Mouse (Mus musculus) left cerebral cortex, postnatal 36 days (tissue): ENCODE results near the gene Siae. TPM values are rescaled to one million over a fixed set of nuclear protein-coding genes. Genes with fewer than 3 reads are reported as not detected.

Source experiments
- DNase-seq, 2 experiments: peaks; one replicate each; pipeline ENCODE4 v3.0.0; 2021 to 2022; ENCODE audit warnings: low spot score in 2 of 2, mixed read lengths in 1 of 2
- intact Hi-C: fragments of 180-260 bp; cut with DNase I; formaldehyde crosslinking; loops from one replicate; pipeline ENCODE4 v1.15.1; 2025
- total RNA-seq, 2 experiments: library from RNA; stranded (reverse); gene quantifications; 2 replicates each; pipeline ENCODE4 v1.2.3; 2021

The Siae gene
- total RNA-seq, 2 experiments from 2014 or later, result 18.3 to 19.7 TPM

- intact Hi-C loops, result no loop called here
- no peak for DNase-seq
These were observed 101.0 kb downstream of the Siae start for GRCm38 (mm10) chr9:37656439-37656881.

GRCm38 (mm10) chr9:37656931-37657481 lies 101.5 kb downstream of the Siae start, which contains the start of gene Tbrg1:
Tbrg1 (minus strand) TSS chr9:37657312.
- intact Hi-C loops, result no loop called here

GRCm38 (mm10) chr9:37659413-37659812 lies 103.9 kb downstream of the Siae start:
- DNase-seq, result no peak
- intact Hi-C loops, result no loop called here

More at GRCm38 (mm10) chr9:37656931-37657481, 101.5 kb downstream of the Siae start, which contains the start of gene Tbrg1:
- peak; percentile 85 to 86 for DNase-seq

- DNase-seq, result no peak
- intact Hi-C loops, result no loop called here
These were observed 107.7 kb downstream of the Siae start for GRCm38 (mm10) chr9:37663210-37663609.

GRCm38 (mm10) chr9:37664604-37665003 lies 109.1 kb downstream of the Siae start:
- intact Hi-C loops, result no loop called here

GRCm38 (mm10) chr9:37666045-37666444 lies 110.5 kb downstream of the Siae start:
- DNase-seq, result no peak
- intact Hi-C loops, result no loop called here

More at GRCm38 (mm10) chr9:37664604-37665003, 109.1 kb downstream of the Siae start:
- DNase-seq, result no peak

GRCm38 (mm10) chr9:37669115-37669514 lies 113.6 kb downstream of the Siae start, which contains the start of gene Panx3:
Panx3 (minus strand) TSS chr9:37669235.
- DNase-seq, result no peak
- intact Hi-C loops, result no loop called here

GRCm38 (mm10) chr9:37669678-37670077 lies 114.2 kb downstream of the Siae start:
- intact Hi-C loops, result loop anchor here (10.0 kb wide), 1 partner anchor 145 kb away; no protein-coding TSS in a partner anchor
- DNase-seq, result no peak

- DNase-seq, result no peak
- intact Hi-C loops, result loop anchor here (10.0 kb wide), 1 partner anchor 145 kb away; no protein-coding TSS in a partner anchor
These were observed 114.8 kb downstream of the Siae start for GRCm38 (mm10) chr9:37670261-37670660.

- intact Hi-C loops, result loop anchor here (10.0 kb wide), 1 partner anchor 140 kb away; no protein-coding TSS in a partner anchor
- peak; percentile 44 to 60 for DNase-seq
These were observed 119.8 kb downstream of the Siae start for GRCm38 (mm10) chr9:37675287-37675686.

GRCm38 (mm10) chr9:37681123-37681522 lies 125.6 kb downstream of the Siae start:
- intact Hi-C loops, result no loop called here
- peak in 1 of 2 experiments; percentile 31 for DNase-seq

- intact Hi-C loops, result no loop called here
- DNase-seq, result no peak
These were observed 131.9 kb downstream of the Siae start for GRCm38 (mm10) chr9:37687288-37687940.

- intact Hi-C loops, result no loop called here
- no peak for DNase-seq
These were observed 132.4 kb downstream of the Siae start for GRCm38 (mm10) chr9:37687941-37688303.

GRCm38 (mm10) chr9:37689970-37690686 lies 134.6 kb downstream of the Siae start:
- no peak for DNase-seq
- intact Hi-C loops, result loop anchor here (2.0 kb wide), 1 partner anchor 243 kb away; no protein-coding TSS in a partner anchor

Other genes with a start within 250 kb of the Siae start
- 1 to 10 TPM; 1.5 to 3.1 TPM for gene Ccdc15, start 207.3 kb upstream of the Siae start, total RNA-seq
- gene Hepacam, start 188.3 kb upstream of the Siae start, total RNA-seq, result 10 to 100 TPM; 62.8 to 64.3 TPM
- gene Robo4, start 153.8 kb upstream of the Siae start, total RNA-seq, result 1 to 10 TPM; 7.6 to 7.8 TPM
- 10 to 100 TPM; 21.6 to 33.0 TPM for gene Robo3, start 122.5 kb upstream of the Siae start, total RNA-seq
- 10 to 100 TPM; 18.8 to 26.6 TPM for gene Msantd2, start 66.4 kb upstream of the Siae start, total RNA-seq
- 10 to 100 TPM; 19.5 to 23.0 TPM for gene Esam, start 27.6 kb upstream of the Siae start, total RNA-seq
- 1 to 10 TPM; 1.4 to 4.1 TPM for gene Vsig2, start 16.4 kb upstream of the Siae start, total RNA-seq
- 1,000 to 10,000 TPM; 1,855 to 2,522 TPM for gene Nrgn, start 2.8 kb upstream of the Siae start, total RNA-seq
- 1 to 10 TPM; 1.8 to 2.9 TPM for gene Spa17, start 58.0 kb downstream of the Siae start, total RNA-seq
- gene Tbrg1, start 101.6 kb downstream of the Siae start, total RNA-seq, result 10 to 100 TPM; 52.4 to 63.4 TPM
- not detected for gene Panx3, start 113.5 kb downstream of the Siae start, total RNA-seq
- not detected for gene Olfr160, start 160.6 kb downstream of the Siae start, total RNA-seq
- not detected for gene Olfr874, start 189.4 kb downstream of the Siae start, total RNA-seq
- gene Olfr875, start 216.2 kb downstream of the Siae start, total RNA-seq, result not detected
- gene Olfr876, start 247.3 kb downstream of the Siae start, total RNA-seq, result not detected